Mouse (Mus musculus) cerebellum, adult 18-20 months (tissue): ENCODE data around the gene Prrx2.

ENCODE experiments used
- DNase-seq, 2 experiments: peaks; one replicate each; pipeline ENCODE4 v3.0.0; 2021

Gene Prrx2

DNA sequence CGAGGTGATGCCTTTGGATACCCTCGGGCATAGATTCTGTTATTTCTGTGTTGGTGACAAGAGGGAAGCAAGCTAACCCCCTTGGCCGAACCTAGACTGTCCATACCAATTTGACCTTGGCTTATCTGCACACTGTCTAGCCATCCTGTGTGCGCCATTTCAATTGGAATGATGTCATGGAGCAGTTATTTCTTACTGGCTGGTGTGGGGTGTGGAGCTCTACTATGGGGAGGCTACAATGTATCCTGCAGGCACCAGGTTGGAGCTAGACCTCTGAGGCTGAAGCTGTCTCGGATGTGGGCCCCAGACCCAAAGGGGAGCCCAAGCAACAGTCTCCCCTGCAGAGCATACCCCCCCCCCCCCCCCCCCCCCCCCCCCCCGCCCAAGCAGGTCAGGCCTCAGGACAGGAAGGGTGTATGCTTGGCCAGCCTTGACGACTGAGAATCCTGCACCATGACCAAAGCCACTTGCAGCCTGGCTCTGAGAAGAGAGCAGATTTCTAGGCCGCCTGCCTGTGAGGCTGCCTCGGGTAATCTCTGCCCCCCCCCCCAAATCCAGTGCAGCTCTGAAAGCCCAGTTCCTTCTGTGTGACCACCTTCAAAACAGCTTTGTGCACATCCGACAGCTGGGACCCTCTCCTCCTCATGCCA lies at the start of gene Prrx2:
Prrx2 (plus strand) TSS at position 600 of the 650 bp plus-strand sequence.
- DNase-seq, result no peak

DNA sequence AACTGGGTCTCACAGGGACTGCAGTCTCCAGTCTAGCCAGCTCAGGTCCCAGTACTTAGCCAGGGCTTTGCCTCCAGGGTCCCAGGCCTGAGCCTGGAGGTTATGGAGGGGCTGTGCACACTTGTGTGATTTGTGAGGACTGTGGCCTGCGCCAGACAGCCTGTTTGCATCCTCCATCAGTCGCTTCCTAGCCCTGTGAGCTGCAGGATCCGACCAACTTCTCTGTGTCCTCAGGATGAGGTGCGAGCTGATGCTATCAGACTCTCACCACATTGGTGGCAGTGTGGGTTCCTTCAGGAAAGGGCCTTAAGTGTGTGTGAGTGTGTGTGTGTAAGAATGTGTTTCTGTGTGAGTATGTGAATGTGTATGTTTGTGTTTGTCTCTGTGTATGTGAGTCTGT lies 47.3 kb upstream of the Prrx2 start:
- DNase-seq, result no peak

DNA sequence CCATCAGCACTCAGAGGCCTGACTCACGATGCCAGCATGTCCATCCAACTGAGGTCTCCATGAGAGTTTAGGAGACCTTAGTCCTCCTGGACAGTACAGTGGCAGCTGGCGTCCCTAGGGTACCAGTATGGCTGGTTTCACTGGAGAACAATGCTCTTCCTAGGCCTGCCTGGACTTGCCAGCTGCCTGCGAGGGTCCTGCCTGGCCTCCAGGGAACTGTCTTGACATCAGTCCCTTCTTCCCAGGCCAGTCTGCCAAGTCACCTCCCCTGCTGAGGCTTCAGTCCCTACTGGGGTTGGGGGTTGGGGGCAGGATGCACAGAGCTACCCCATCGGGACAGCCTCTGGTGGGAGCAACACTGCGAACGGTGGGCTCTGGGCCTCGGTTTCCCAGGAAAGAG lies 42.7 kb upstream of the Prrx2 start:
- no peak for DNase-seq

DNA sequence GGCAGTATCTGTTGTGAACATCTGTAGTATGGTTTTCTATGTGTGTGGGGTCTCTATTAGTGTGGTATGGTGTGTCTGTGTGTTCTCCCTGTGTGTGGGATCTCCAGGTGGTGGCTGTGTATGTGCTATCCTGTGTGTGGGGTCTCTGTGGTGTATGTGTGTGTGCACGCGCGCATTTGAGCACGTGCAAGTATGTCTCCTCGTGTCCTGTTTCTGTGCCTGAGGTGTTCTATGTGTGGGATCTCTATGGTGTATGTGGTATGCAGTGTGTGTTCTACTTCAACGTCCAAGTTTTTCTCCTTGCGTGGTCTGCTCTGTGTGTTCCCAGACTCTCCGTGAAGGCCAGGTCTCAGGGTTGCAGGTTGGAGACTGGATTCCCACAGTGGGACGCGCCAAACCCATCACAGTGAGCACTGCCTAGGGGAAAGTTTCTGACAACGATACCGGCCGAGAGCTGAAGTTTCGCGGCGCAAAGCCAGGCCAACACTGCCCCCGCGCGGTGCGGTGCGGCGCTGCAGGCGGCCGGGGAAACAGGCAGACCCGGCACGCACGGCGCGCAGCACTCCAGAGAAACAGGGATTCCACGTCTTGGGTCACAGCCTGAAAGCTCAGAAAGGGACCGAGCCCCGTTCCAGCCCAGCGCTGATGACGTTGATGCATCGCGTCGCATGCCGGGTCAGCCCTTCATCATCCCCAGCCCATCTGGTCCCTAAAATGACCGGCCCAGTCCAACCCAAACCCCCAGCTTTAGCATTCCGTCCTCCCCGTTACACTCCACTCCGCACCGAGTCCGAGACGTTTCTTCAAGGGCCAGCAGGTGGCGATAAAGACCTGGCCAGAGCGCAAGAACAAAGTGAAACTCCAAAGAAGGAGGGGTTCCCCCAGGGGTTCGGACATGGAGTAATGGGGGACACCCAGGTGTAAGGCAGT lies 40.3 kb upstream of the Prrx2 start:
- DNase-seq, result peak; percentile 88 to 99

DNA sequence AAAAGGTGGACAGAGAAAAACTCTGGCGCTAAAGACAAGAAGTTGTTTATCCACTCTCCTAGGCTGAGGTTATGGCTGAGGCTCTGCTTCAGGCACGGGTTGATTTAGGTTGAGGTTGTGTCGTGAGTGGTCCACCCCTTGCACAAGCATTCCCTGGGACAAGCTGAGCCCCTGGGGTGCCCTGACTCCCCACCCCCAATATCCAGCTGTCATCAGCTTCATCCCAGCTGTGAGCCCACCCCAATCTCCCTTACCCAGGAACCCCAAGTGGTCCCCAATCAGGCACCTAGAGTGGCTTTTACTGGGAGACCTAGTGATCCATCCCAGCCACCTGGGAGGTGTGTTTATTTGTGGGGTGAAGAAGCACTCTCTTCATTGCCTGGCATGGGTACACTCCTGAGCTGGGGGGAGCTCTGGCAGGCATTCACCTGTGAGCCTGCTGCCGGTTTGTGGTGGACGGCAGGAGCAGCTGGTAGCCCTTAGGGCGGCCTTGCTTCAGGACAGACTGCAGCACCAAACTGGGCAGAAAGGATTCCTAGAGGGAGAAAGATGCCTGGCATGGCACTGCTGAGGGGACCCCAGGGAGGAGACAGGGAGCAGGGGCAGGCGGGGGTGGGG lies 39.4 kb upstream of the Prrx2 start:
- no peak for DNase-seq

DNA sequence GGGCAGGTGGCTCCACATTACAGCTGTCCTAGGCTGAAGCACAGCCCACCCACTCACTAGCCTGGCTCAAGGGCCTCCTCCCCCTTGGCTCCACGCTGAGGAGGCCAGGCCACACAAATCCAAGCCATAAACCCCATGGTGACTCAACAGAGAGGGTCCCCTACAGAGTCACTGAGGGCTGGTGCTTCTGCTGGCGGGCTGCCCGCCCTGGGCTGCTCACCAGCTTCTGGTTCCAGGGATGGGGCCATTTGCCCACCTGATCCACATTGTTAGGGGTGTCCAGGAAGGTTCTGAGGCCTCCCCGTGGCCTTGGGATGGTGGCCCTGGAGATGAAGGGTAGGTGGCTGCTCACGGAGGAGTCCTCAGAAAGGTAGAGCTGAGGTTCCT lies 38.9 kb upstream of the Prrx2 start:
- peak in 1 of 2 experiments; percentile 27 for DNase-seq

DNA sequence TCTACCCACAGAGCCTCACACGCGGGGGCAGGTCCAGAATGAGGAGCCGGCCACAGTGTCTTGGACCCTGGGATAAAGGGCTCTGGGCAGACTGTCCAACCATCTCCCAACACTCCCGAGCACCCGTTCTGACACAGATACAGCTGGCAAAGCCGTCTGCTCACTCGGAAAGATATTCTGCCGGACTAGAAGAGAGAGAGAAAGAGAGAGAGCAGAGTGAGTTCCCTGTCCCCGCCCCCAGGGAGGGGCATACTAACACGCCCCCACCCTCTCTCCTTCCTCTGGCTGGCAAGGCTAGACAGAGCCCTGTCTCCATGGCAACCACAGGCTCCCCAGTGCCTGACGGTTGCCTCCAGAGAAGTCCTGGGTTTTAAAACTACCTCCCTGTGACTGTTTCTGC lies 38.4 kb upstream of the Prrx2 start:
- peak; percentile 59 to 65 for DNase-seq

DNA sequence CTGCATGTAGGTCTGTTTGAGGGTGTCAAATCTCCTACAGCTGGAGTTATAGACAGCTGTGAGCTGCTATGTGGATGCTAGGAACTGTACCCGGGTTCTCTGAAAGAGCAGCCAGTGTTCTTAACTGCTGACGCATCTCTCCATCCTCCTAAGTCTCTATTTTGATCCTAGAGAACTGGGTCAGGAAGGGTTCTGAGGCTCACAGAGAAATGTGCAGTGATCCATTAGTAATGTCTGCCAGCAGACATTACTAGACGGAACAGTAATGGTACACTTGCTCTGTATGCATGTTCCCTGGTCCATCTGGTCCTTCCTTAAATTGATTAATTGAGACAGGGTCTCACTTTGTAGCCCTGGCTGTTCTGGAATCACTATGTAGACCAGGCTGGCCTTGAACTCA lies 35.3 kb upstream of the Prrx2 start:
- no peak for DNase-seq

DNA sequence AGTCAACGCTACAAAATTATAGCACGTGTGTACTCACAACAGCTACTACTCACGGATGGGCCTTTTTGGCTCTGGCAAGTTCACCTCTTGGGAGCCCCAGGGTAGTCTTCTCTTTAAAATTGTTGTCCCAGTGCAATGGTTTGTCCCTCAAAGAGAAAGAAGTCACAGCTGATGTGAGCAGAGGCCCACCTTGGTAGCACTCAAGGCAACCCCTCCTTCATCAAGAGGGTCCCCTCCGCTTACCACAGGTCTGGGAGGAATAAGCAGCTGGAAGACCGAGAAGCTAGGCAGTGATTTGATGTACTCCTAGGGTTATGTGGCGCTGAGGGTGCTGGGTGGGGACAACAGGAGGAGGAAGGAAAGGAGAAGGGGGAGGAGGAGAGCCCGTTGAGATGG lies 34.1 kb upstream of the Prrx2 start:
- DNase-seq, result no peak

DNA sequence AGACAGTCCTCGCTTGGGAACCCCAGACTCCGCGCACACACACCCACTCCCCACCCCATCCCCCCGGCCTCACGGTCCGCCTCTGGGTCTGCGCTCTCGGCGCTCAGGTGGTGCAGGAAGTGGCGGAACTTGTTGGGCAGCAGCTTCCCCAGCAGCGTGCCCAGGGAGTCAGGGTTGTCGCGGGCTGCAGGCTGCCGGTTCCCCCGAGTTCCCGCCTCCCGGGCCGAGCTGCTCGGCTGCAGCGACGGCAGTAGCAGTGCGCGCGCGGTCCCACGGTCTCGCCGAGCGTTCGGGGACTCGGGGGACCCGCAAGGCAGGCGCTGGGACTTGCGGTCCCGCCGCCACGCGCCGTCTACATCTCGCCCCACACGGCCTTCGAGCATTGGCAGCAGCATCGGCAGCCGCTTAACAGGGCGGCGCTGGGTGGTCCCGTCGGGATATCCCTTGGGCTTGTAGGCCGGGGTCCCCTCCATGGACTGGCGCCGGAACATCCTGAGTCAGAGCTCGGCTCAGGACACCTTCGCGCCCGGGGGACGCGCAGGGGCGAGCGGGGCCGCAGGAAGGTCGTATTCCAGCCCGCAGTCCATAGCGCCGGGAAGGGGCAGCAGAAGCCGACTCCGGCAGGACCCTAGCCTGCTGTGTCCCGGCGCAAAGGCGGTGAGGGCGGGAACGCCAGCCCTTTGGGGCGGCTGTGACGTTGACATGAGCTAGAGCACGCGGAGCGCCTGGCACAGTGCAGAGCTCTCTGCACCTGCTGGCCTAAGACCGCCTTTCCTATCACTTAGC lies 33.5 kb upstream of the Prrx2 start:
- peak; percentile 34 to 46 for DNase-seq

DNA sequence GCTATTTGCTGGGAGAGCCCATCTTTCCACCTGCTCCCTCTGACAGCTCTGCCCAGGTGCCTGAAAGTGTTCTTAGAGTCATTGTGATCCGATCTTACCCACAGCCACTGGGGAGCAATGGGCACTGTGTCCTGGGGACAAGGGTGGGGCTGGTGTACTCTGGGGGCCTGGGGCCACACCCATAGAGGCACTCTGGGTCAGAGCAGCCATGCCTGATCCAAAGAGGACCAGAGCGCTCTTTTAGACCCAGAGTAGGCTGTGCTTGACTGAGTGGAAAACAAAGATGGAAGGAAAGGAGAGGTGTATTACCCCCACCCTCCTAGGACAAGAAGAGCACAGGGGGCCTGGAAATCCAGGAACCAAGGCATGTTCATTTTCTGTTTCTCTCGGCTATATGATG lies 31.2 kb upstream of the Prrx2 start, which contains the start of gene 1700001O22Rik:
1700001O22Rik (minus strand) TSS at position 58 of the 400 bp plus-strand sequence.
- no peak for DNase-seq

DNA sequence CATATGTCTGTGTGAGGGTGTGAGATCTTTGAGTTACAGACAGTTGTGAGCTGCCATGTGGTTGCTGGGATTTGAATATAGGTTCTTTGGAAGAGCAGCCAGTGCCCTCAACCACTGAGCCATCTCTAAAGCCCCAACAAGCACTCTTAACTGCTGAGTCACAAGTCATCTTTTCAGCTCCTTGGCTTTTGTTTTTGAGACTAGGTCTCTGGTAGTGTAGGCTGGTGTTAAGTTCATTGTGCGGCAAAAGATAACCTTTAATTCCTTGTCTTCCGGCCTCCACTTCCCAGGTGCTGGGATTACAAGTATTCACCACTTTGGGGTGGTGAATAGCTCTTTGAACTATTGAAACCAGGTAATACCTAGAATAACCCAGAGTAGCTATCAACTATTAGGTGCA lies 28.8 kb upstream of the Prrx2 start:
- no peak for DNase-seq

DNA sequence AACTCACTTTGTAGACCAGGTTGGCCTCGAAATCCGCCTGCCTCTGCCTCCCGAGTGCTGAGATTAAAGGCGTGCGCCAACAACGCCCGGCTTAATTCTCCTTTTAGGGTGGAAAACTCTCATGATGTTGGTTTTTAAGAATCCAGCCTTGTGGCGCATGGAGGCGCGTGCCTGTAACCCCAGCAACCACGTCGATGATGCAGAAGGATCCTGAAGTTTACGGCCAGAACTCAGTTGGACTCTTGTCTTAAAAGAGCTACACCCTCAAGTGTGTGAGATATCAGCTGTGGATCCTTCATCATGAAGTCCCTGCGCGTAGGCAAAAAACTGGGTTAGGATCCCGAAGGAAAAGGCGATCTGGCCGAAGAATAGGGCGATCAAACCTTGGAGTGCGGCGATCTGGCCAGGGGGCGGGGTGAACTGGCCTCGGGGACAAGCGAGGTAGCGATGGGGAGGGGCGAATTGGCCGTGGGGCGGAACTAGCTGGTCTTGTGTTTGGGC lies 27.6 kb upstream of the Prrx2 start:
- DNase-seq, result no peak

DNA sequence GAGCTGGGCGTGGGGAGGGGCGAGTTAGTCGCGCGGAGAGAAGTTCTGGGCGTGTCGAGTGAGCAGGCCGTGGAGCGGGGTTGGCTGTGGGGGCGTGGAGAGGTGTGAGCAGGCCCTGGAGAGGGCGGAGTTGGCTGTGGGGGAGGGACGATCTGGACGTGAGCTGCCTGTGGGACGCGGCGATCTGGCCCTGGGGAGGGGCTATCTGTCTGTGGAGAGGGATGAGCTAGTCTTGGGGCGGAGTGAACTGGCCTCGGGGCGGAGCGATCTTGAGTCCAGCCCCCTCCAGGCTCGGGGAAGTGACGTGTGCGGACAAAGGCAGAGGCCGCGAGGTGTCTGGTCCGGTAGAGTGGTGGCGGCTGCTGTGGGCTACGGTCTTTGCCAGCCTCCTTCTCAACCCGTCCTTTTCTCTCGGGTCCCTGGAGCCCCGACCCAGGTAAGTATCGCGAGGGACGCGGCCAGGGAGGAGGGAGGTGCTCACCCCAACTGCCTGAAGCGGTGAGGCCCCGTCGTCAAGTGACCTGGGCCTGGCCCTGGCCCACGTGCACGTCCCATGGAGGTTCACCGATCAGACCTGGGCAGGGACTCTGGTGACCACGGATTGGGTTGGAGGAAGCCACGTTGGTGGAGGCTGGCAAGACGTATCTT lies 27.0 kb upstream of the Prrx2 start, which contains the start of gene Ntmt1:
Ntmt1 (plus strand) TSS at position 179 of the 648 bp plus-strand sequence.
- DNase-seq, result peak; percentile 92 to 99

DNA sequence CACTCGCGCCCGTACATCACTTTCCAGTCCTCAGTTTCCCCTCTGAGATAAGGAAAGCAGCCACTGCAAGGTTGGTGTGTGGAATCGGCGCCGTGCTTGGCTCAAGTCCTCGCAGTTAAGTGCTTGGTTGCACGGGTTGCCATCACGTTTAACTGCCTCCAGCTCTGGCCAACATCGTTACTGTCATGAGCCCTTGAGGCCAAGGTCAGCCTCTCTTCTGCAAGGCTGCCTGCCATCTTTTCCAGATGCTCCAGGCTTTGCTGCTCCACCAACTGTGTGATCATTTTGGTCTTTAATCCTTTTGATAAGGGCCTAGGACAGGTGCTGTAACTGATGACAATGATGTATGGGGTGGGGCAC lies 26.5 kb upstream of the Prrx2 start:
- DNase-seq, result no peak

DNA sequence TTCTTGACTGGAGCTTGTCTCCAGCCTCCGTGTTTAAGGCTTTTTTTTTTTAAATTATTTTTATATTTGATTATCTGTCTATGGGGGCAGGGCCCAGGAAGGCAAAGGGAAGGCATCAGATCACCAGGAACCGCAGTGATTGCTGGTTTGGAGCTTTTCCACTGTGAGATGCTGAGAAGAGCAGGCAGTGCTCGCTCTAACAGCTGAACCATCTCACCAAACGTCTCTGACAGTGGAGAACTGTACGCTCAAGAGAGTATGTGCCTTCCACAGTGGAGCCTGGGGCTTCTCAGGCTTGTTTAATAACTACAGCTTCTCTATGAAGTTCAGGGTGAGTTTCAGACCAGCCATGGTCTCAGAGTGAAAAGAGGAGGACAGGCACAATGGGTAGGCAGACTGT lies 25.3 kb upstream of the Prrx2 start:
- DNase-seq, result no peak

DNA sequence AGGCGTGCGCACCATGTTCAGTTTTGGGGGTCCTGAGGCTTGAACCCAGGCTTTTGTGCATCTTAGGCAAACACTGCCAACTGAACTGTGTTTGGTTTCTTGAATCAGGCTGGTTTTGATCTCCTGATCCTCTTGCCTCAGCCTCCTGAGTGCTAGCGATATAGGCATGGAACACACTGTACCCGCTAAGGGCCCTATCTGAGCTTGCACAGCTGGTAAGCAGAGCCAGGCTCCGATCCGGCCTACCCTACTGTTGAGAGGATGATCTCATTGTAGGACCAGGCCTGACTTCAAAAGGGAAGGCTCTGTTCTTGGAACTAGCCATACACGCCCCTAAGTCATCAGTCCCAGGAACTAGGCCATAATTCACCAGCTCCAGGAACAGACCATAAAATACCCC lies 24.2 kb upstream of the Prrx2 start:
- no peak for DNase-seq

DNA sequence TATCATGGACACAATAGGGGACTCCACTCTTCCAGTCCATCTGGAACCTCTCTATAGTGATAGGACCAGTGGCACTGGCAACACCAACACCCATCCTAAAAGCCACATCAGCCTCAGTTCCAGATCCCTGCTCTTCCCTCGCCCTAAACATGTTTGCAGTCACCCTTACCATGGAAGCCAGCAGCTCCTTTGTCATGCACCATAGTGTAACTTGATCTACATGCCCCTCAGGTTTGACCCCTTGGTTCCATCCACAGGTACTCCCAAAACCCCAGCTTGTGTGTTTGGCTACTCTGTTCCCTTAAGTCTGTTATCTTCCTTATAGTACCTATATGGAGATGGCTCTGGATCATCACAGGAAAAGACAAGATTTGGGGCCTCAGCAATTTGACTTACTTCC lies 18.4 kb upstream of the Prrx2 start:
- no peak for DNase-seq

DNA sequence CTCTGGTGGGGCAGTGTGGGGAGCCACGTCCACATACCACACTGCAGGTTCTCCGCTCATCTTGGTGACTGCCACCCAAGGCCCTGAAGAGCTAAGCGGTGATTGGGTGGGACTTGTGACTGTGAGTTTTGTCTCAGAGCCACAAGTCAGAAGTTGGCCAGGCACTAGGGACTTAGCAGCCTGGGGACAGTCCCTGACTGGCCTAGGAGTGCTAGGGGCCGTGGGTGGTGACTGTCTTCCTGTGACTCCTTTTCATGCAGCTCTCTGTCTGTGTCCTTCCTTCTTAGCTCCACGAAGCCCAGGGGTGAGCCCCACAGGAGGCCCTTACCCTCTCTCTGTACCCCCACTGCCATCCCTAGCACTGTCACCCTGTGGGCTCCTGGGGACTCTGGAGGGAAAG lies 14.9 kb upstream of the Prrx2 start:
- DNase-seq, result no peak

DNA sequence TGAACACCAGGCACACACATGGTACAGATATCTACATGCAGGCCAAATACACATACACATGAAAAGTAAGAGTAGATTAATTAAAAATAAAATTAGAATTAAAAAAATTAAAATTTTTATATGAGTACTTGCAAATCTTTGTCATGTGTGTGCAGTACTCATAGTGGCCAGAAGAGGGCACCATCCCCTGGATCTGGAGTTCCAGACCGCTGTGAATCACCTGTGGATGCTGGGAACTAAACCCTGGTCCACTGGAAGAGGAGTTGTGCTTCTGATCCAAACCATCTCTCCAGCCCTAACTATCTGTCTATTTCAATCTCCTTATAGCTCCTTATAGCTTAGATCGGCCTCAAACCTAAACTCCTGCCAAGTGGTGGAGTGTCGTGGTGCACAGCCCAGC lies 13.7 kb upstream of the Prrx2 start:
- no peak for DNase-seq

DNA sequence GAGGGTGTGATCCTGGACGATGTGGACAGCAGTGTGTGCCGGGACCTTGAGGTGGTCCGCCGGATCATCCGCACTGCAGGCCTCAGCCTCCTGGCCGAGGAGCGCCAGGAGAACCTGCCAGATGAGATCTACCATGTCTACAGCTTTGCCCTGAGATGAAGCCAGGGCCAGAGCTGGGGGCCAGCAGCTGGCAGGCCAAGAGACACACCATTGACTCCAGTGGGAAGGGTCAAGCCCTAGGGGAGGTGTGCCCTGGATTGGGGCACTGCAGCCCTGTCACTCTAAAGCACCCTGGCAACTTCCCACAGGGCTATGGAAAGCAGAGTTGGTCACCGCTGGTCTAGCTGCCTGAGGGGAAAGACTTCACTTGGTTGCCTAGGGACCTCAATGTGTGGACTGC lies 12.3 kb upstream of the Prrx2 start:
- no peak for DNase-seq
